23 mouse cellular contexts compared by ENCODE assay signal in genomic region chr1:87159396-87159795, GRCm38 (mm10). TPM values are rescaled to one million over a fixed set of nuclear protein-coding genes. Genes with fewer than 3 reads are reported as not detected.
"Had no signal": no experiment of that assay in that cellular context is flagged by ENCODE, and none has a peak within 500 bp of the region (broad histone marks: within the 10 kb centered on the region; RNA-seq: fewer than 3 reads in every experiment).

No protein-coding gene starts in this region.

- DNase-seq: lung, embryonic 14.5 days; lung, postnatal 14 days; lung, postnatal 36 days; right cerebral cortex, postnatal 14 days; thymus, adult 2 months; thymus, postnatal 25 days; thymus, postnatal 4 days had no signal

RNA-seq across cellular contexts. Expression of gene Ecel1, which starts 3.1 kb away (rescaled TPM):
- total RNA-seq: megakaryocyte progenitor cell, adult 5-6 weeks; monocyte, adult 5-6 weeks; neutrophil, adult 5-6 weeks had no signal
- polyA plus RNA-seq: macrophage had no signal

RNA-seq across cellular contexts. Expression of gene Prss56, which starts 23.7 kb away (rescaled TPM):
- total RNA-seq: megakaryocyte progenitor cell, adult 5-6 weeks; midbrain, postnatal 0 days; monocyte, adult 5-6 weeks; neutrophil, adult 5-6 weeks had no signal
- polyA plus RNA-seq: lung, embryonic 14.5 days; lung, embryonic 16.5 days; macrophage; midbrain, embryonic 11.5 days; midbrain, embryonic 13.5 days; midbrain, embryonic 15.5 days; midbrain, postnatal 0 days; spleen, adult 2 months; stomach, embryonic 15.5 days; stomach, postnatal 0 days; urinary bladder, adult 2 months had no signal

RNA-seq across cellular contexts. Expression of gene Chrnd, which starts 31.0 kb away (rescaled TPM):
- total RNA-seq: megakaryocyte progenitor cell, adult 5-6 weeks; midbrain, postnatal 0 days; monocyte, adult 5-6 weeks; neutrophil, adult 5-6 weeks had no signal
- polyA plus RNA-seq: lung, embryonic 14.5 days; macrophage; midbrain, embryonic 11.5 days; midbrain, embryonic 13.5 days; midbrain, embryonic 15.5 days; midbrain, postnatal 0 days; neural tube, embryonic 14.5 days; spleen, adult 2 months; urinary bladder, adult 2 months had no signal

RNA-seq across cellular contexts. Expression of gene Akp3, which starts 34.6 kb away (rescaled TPM):
- total RNA-seq: megakaryocyte progenitor cell, adult 5-6 weeks; monocyte, adult 5-6 weeks; neutrophil, adult 5-6 weeks had no signal
- polyA plus RNA-seq: lung, embryonic 14.5 days; lung, embryonic 16.5 days; macrophage; midbrain, embryonic 11.5 days; midbrain, embryonic 13.5 days; midbrain, embryonic 15.5 days; midbrain, postnatal 0 days; neural tube, embryonic 12.5 days; neural tube, embryonic 14.5 days; spleen, adult 2 months; stomach, embryonic 15.5 days; urinary bladder, adult 2 months had no signal

RNA-seq across cellular contexts. Expression of gene Chrng, which starts 45.1 kb away (rescaled TPM):
- total RNA-seq: megakaryocyte progenitor cell, adult 5-6 weeks; monocyte, adult 5-6 weeks; neutrophil, adult 5-6 weeks had no signal
- polyA plus RNA-seq: lung, embryonic 14.5 days; midbrain, embryonic 11.5 days; midbrain, embryonic 13.5 days; midbrain, embryonic 15.5 days; midbrain, postnatal 0 days; neural tube, embryonic 14.5 days; spleen, adult 2 months; testis, adult 2 months; urinary bladder, adult 2 months had no signal
